Mouse (Mus musculus) forebrain, embryonic 13.5 days (tissue): ENCODE measurements around the gene Traf6. TPM values are rescaled to one million over a fixed set of nuclear protein-coding genes. Genes with fewer than 3 reads are reported as not detected.
A peak's percentile ranks its signal among the peaks of the same experiment; 100 is the strongest.

Source experiments
- ATAC-seq: fragments of 200-750 bp; cut with Nextera tagmentation; 2 replicates; pipeline ENCODE4 v1.8.0; 2017
- H3K27ac ChIP-seq: fragments of 300-500 bp; sonication (generic); 2 replicates; pipeline ENCODE4 v1.5.1; 2015; ENCODE audit warnings: inconsistent platforms, mild to moderate bottlenecking, moderate library complexity
- H3K27me3 ChIP-seq: fragments of 300-500 bp; sonication (generic); 2 replicates; pipeline ENCODE4 v1.6.1; 2015; ENCODE audit warnings: mild to moderate bottlenecking, inconsistent platforms
- H3K36me3 ChIP-seq: fragments of 300-500 bp; sonication (generic); 2 replicates; pipeline ENCODE4 v1.6.1; 2015; ENCODE audit warnings: mild to moderate bottlenecking, inconsistent platforms; ENCODE audit not compliant: poor library complexity, severe bottlenecking
- H3K4me1 ChIP-seq: fragments of 300-500 bp; sonication (generic); 2 replicates; pipeline ENCODE4 v1.6.1; 2015; ENCODE audit warnings: inconsistent platforms
- H3K4me2 ChIP-seq: fragments of 300-500 bp; sonication (generic); 2 replicates; pipeline ENCODE4 v1.6.1; 2015; ENCODE audit warnings: inconsistent platforms, mild to moderate bottlenecking, moderate library complexity
- H3K4me3 ChIP-seq: fragments of 300-500 bp; sonication (generic); 2 replicates; pipeline ENCODE4 v1.5.1; 2015; ENCODE audit warnings: mild to moderate bottlenecking, inconsistent platforms
- H3K9ac ChIP-seq: fragments of 300-500 bp; sonication (generic); 2 replicates; pipeline ENCODE4 v1.6.1; 2015; ENCODE audit warnings: mild to moderate bottlenecking, inconsistent platforms
- H3K9me3 ChIP-seq: fragments of 300-500 bp; sonication (generic); replicated peaks from 2 replicates; pipeline ENCODE4 v1.6.1; 2016; ENCODE audit warnings: inconsistent platforms
- WGBS: fragments of 180-500 bp; shearing (Covaris S2); methylation state at CpG from one replicate; pipeline ENCODE4 v1.1.7; 2015; 5-methylcytosine and 5-hydroxymethylcytosine counted together
- polyA plus RNA-seq: library from polyadenylated mRNA; unstranded; fragments of >200 nt; fragmentation: Nextera tagmentation; extraction: Ambion mirVana; gene quantifications from 2 replicates; pipeline ENCODE4 v1.2.1, GENCODE M21; 2015

Traf6 gene
- polyA plus RNA-seq = 10.4 and 12.2 TPM in 2 replicates

DNA sequence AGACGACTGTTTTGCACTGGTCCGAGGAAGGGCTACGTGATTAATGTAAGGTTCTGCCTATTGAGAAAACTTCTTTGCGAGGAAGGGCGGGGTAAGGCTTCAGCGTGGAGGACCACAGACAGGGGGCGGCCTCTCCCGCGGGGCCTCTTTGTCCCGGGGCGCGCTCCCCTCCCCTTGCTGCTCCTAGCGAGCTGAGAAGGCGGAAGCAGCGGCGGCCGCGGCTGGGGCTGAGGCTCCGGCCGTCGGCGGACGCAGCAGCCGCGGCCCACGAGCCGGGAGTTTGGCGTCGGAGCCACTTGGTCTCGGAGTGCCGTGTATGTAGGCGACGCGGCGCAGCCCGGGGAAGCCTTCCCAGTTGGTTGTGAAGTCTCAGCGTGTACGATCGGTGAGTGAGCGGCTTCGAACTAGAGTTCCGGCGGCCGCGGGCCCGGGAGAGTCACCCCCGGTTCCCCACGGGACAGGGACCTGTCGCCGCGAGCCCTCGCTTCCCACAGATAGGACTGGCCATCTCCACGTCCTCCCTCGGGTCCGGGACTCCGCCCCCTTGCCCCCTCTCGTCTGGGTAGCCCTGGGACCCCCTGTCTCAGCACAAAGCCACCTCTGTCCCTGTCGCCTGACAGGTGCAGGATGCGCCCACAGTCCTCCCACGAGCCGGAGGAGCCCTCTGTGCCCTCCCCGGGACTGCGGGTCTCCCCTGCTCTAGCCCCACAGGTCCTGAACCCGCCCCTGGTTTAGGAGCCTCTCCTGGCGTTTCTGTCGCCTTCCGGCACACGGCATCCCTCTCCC is at the start of gene Traf6:
Traf6 (plus strand) TSS at position 194 of the 786 bp plus-strand sequence.
- peak within 1 kb of the TSS; percentile 95 for H3K9ac ChIP-seq
- H3K4me2 ChIP-seq = peak within 1 kb of the TSS; percentile 78
- no peaks in the 10 kb centered on the region for H3K9me3 ChIP-seq
- H3K36me3 ChIP-seq = 0 out of 2 replicates have a peak, but pooled peaks cover 7% of the 10 kb centered on the region
- H3K27me3 ChIP-seq = no peaks in the 10 kb centered on the region
- under 1% methylated on average over 55 of the region's 68 CpGs for WGBS
- peak within 1 kb of the TSS; percentile 94 for H3K4me3 ChIP-seq
- ATAC-seq = peak; percentile 95
- peak within 1 kb of the TSS; percentile 71; the same call in 1 of the 2 replicates for H3K27ac ChIP-seq
- peaks cover 21% of the 10 kb centered on the region for H3K4me1 ChIP-seq

DNA sequence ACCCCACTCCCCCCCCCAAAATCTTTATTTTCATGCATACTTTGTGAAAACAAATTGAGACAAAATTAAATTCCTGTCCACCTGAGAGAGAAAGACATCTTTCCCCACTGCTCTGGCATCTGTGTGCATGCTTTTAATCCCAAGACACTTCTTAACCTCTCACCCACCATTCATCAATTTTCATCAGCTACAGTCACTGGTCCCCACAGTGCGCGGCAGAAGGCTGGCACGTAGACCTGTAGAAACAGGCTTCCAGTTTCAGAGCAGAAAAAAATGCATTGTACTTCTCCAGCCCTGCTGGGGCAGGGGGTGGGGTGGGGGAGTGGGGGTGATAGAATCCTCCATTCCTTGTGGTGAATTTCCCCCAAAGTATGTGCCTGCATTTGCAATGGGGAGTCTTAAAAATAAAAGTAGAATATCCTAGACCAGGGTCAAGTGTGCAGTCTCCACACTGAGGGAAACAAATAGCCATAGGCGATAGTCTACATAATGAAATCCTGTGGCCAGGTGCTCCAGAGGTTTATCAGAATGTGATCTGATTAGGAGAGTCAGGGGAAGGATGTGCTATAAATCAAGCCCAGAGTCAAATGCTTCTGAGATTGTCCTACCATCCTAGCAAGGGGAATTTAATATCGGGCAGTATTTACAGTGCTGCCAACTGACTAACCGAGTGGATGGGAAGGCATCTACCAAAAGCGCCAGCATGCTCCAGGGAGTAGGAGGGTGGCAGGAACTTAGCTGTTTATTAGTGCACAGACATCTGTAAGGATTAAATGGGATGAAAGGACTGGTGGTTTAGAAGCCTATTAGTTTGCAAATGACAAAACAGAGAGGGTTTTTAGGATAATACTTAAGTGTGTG is 39.0 kb upstream of the Traf6 start:
- H3K36me3 ChIP-seq = no peaks in the 10 kb centered on the region
- no peak overlapping the region for H3K4me3 ChIP-seq
- no peaks in the 10 kb centered on the region for H3K27me3 ChIP-seq
- ATAC-seq = peak; percentile 43; the same call in 1 of the 2 replicates
- 67% methylated on average over 7 of the region's 7 CpGs for WGBS
- H3K4me2 ChIP-seq = no peak overlapping the region
- no peak overlapping the region for H3K9ac ChIP-seq
- no peaks in the 10 kb centered on the region for H3K4me1 ChIP-seq
- H3K9me3 ChIP-seq = no peaks in the 10 kb centered on the region
- no peak overlapping the region for H3K27ac ChIP-seq

DNA sequence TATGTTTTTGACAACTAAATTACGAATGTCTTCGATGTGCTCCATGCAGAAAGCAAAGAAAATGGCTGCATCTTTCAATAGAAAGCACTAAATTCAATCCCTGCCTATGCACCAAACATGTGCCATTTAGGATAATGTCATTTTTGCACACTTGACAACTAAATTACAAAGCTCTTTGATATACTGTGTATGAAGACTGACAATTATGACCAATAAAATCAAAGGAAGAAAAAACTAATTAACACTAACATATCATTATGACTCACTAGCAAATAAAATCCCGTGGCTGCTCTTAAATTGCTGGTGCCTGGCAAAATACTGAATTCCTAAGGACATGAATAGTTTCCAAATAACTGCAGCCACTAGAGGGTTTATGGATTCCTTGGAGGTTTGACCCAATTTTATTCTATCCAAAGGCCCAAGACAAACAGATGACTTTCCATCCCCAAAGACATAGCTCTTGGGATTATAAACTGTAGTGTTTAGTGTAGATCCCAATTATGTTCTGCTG is 38.3 kb upstream of the Traf6 start:
- no peaks in the 10 kb centered on the region for H3K9me3 ChIP-seq
- H3K27ac ChIP-seq = no peak overlapping the region
- no peaks in the 10 kb centered on the region for H3K36me3 ChIP-seq
- H3K4me3 ChIP-seq = no peak overlapping the region
- H3K4me1 ChIP-seq = no peaks in the 10 kb centered on the region
- no peaks in the 10 kb centered on the region for H3K27me3 ChIP-seq
- H3K9ac ChIP-seq = no peak overlapping the region
- ATAC-seq = peak; percentile 65; the same call in 1 of the 2 replicates
- H3K4me2 ChIP-seq = no peak overlapping the region
- 67% methylated on average over 3 of the region's 3 CpGs for WGBS

- Histone ChIP-seq H3K4me3 (no peak overlapping the region), H3K36me3 (no peaks in the 10 kb centered on the region), H3K4me2 (no peak overlapping the region), H3K27me3 (no peaks in the 10 kb centered on the region; the same call in 1 of the 2 replicates), H3K9ac (no peak overlapping the region), H3K9me3 (no peaks in the 10 kb centered on the region), H3K4me1 (0 out of 2 replicates have a peak, but pooled peaks cover 5% of the 10 kb centered on the region), H3K27ac (no peak overlapping the region)
- no peak for ATAC-seq
- whole genome bisulfite sequencing = 100% methylated on average over 1 of the region's 1 CpGs
These were observed 32.4 kb upstream of the Traf6 start for GRCm38 (mm10) chr2:101645841-101646240.

GRCm38 (mm10) chr2:101648361-101648760 is 29.9 kb upstream of the Traf6 start:
- no peaks in the 10 kb centered on the region for H3K9me3 ChIP-seq
- no peak overlapping the region for H3K27ac ChIP-seq
- H3K36me3 ChIP-seq = no peaks in the 10 kb centered on the region
- no peak overlapping the region for H3K4me3 ChIP-seq
- whole genome bisulfite sequencing = 52% methylated on average over 2 of the region's 2 CpGs
- H3K9ac ChIP-seq = no peak overlapping the region
- H3K27me3 ChIP-seq = peaks cover 2% of the 10 kb centered on the region
- no peak for ATAC-seq
- no peak overlapping the region for H3K4me2 ChIP-seq
- peaks cover 9% of the 10 kb centered on the region for H3K4me1 ChIP-seq

- Histone ChIP-seq H3K9ac (no peak within 1 kb of the TSS), H3K4me2 (no peak within 1 kb of the TSS), H3K9me3 (no peaks in the 10 kb centered on the region), H3K4me3 (no peak within 1 kb of the TSS), H3K36me3 (no peaks in the 10 kb centered on the region), H3K27ac (no peak within 1 kb of the TSS), H3K27me3 (peaks cover 4% of the 10 kb centered on the region), H3K4me1 (peaks cover 9% of the 10 kb centered on the region)
- WGBS = 50% methylated on average over 8 of the region's 8 CpGs
- ATAC-seq = 0 out of 2 replicates have a peak, but pooled peaks have one; percentile 22
These were observed 29.0 kb upstream of the Traf6 start, which contains the start of the genes Rag1 and B230118H07Rik for GRCm38 (mm10) chr2:101649114-101649671. Gene Rag1, minus strand, starts transcription at chr2:101649501. Gene B230118H07Rik, minus strand, starts transcription at chr2:101649532.

- peaks cover 9% of the 10 kb centered on the region for H3K4me1 ChIP-seq
- H3K4me3 ChIP-seq = no peak overlapping the region
- H3K36me3 ChIP-seq = no peaks in the 10 kb centered on the region
- no peak for ATAC-seq
- H3K4me2 ChIP-seq = no peak overlapping the region
- peaks cover 13% of the 10 kb centered on the region for H3K27me3 ChIP-seq
- no peak overlapping the region for H3K27ac ChIP-seq
- H3K9me3 ChIP-seq = no peaks in the 10 kb centered on the region
- WGBS = 58% methylated on average over 1 of the region's 1 CpGs
- H3K9ac ChIP-seq = no peak overlapping the region
These were observed 27.8 kb upstream of the Traf6 start for GRCm38 (mm10) chr2:101650446-101650845.

- H3K9me3 ChIP-seq = no peaks in the 10 kb centered on the region
- H3K4me2 ChIP-seq = peak overlapping the region; percentile 61
- 29% methylated on average over 14 of the region's 14 CpGs for WGBS
- H3K4me3 ChIP-seq = peak overlapping the region; percentile 33
- no peaks in the 10 kb centered on the region for H3K36me3 ChIP-seq
- peaks cover 9% of the 10 kb centered on the region for H3K4me1 ChIP-seq
- H3K27ac ChIP-seq = no peak overlapping the region
- H3K9ac ChIP-seq = peak overlapping the region; percentile 58
- ATAC-seq = peak; percentile 76
- H3K27me3 ChIP-seq = peaks cover 17% of the 10 kb centered on the region
These were observed 25.9 kb upstream of the Traf6 start for GRCm38 (mm10) chr2:101652204-101652920.

DNA sequence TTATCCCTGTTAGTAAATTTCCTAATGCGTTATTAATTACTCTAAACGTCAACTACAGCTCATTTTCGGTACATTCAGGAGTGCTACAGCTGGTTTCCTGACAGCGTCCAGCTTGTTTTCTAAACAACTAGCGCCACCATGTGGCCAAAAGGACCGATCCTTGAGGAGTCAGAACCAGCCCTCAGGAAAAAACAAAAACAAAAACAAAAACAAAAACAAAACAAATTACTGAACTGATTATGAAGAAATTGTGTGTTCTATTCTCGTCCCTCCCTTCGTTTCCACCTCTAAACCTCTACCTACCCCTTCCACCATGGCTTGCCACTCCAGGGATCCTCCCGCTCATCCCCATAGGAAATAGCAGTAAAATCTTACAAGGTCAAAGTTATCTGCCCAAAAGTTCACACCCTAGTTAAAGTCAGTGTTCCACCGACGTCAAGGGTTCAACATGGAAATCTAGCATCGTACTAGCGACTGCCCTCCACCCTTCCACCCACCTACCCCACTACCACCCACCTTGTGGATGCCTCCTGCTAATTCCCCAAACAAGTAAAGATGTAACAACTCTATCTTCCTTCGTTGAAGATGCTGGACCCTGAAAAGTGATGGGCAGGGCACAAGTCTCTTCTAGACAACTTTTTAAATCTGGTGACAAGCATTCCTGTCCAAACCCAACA is 25.2 kb upstream of the Traf6 start:
- Histone ChIP-seq H3K9me3 (no peaks in the 10 kb centered on the region), H3K4me2 (peak overlapping the region; percentile 61), H3K27me3 (peaks cover 17% of the 10 kb centered on the region), H3K9ac (peak overlapping the region; percentile 58), H3K36me3 (no peaks in the 10 kb centered on the region), H3K27ac (no peak overlapping the region), H3K4me3 (peak overlapping the region; percentile 33), H3K4me1 (peaks cover 9% of the 10 kb centered on the region)
- peak; percentile 86 for ATAC-seq
- 18% methylated on average over 14 of the region's 14 CpGs for WGBS

- H3K27me3 ChIP-seq = 0 out of 2 replicates have a peak, but pooled peaks cover 2% of the 10 kb centered on the region
- H3K27ac ChIP-seq = no peak overlapping the region
- H3K4me3 ChIP-seq = no peak overlapping the region
- H3K9ac ChIP-seq = no peak overlapping the region
- H3K9me3 ChIP-seq = no peaks in the 10 kb centered on the region
- H3K4me2 ChIP-seq = no peak overlapping the region
- H3K36me3 ChIP-seq = no peaks in the 10 kb centered on the region
- ATAC-seq = no peak
- H3K4me1 ChIP-seq = peaks cover 3% of the 10 kb centered on the region
- 78% methylated on average over 2 of the region's 2 CpGs for whole genome bisulfite sequencing
These were observed 17.7 kb upstream of the Traf6 start for GRCm38 (mm10) chr2:101660536-101660935.
